Mouse (Mus musculus) gastrocnemius, adult 8-10 months (tissue): ENCODE data around the gene Tmem233. TPM values are rescaled to one million over a fixed set of nuclear protein-coding genes. Genes with fewer than 3 reads are reported as not detected.

Experiments
- DNase-seq, 2 experiments: peaks; one replicate each; pipeline ENCODE4 v3.0.0; 2022; ENCODE audit warnings: low spot score in 2 of 2
- total RNA-seq, 4 experiments: library from RNA; stranded (reverse); gene quantifications; 2 replicates each; pipeline ENCODE4 v1.2.4; 2022

The Tmem233 gene
- 100 to 1,000 TPM; 165 to 183 (median 166) TPM for total RNA-seq

- DNase-seq, result peak; percentile 42 to 73
Observed at GRCm38 (mm10) chr5:116083081-116083480, at the start of gene Tmem233. Gene Tmem233, minus strand, starts transcription at chr5:116083244.

- peak; percentile 49 to 50 for DNase-seq
Observed at GRCm38 (mm10) chr5:116123344-116123743, 40.3 kb upstream of the Tmem233 start.

- DNase-seq, result peak; percentile 26 to 43
Observed at GRCm38 (mm10) chr5:116116567-116116966, 33.5 kb upstream of the Tmem233 start.

GRCm38 (mm10) chr5:116116110-116116509 lies 33.1 kb upstream of the Tmem233 start:
- DNase-seq, result no peak

- DNase-seq, result no peak
Observed at GRCm38 (mm10) chr5:116115071-116115834, 32.2 kb upstream of the Tmem233 start.

GRCm38 (mm10) chr5:116108651-116109050 lies 25.6 kb upstream of the Tmem233 start:
- no peak for DNase-seq

GRCm38 (mm10) chr5:116084231-116084630 lies 1.2 kb upstream of the Tmem233 start:
- no peak for DNase-seq

GRCm38 (mm10) chr5:116082241-116082900 lies 673 bp downstream of the Tmem233 start:
- peak; percentile 7 to 10 for DNase-seq

GRCm38 (mm10) chr5:116081616-116082015 lies 1.4 kb downstream of the Tmem233 start:
- DNase-seq, result peak; percentile 32 to 57

- peak; percentile 41 to 63 for DNase-seq
Observed at GRCm38 (mm10) chr5:116080736-116081135, 2.3 kb downstream of the Tmem233 start.

GRCm38 (mm10) chr5:116069618-116070017 lies 13.4 kb downstream of the Tmem233 start:
- no peak for DNase-seq

- no peak for DNase-seq
Observed at GRCm38 (mm10) chr5:116052826-116053225, 30.2 kb downstream of the Tmem233 start.

GRCm38 (mm10) chr5:116052171-116052570 lies 30.9 kb downstream of the Tmem233 start:
- DNase-seq, result no peak

- DNase-seq, result no peak
Observed at GRCm38 (mm10) chr5:116049821-116050220, 33.2 kb downstream of the Tmem233 start.

- DNase-seq, result no peak
Observed at GRCm38 (mm10) chr5:116048321-116048720, 34.7 kb downstream of the Tmem233 start.

GRCm38 (mm10) chr5:116046246-116046645 lies 36.8 kb downstream of the Tmem233 start:
- no peak for DNase-seq

- peak in 1 of 2 experiments; percentile 42 for DNase-seq
Observed at GRCm38 (mm10) chr5:116045581-116045980, 37.5 kb downstream of the Tmem233 start.

- DNase-seq, result no peak
Observed at GRCm38 (mm10) chr5:116042241-116042640, 40.8 kb downstream of the Tmem233 start.

GRCm38 (mm10) chr5:116039706-116040105 lies 43.3 kb downstream of the Tmem233 start:
- no peak for DNase-seq

GRCm38 (mm10) chr5:116037731-116038130 lies 45.3 kb downstream of the Tmem233 start:
- DNase-seq, result no peak

- DNase-seq, result peak; percentile 65 to 83
Observed at GRCm38 (mm10) chr5:116036465-116036864, 46.6 kb downstream of the Tmem233 start.

- no peak for DNase-seq
Observed at GRCm38 (mm10) chr5:116031190-116031577, 51.9 kb downstream of the Tmem233 start.
